Mouse (Mus musculus): ENCODE data around the gene Gm49601. TPM values are rescaled to one million over a fixed set of nuclear protein-coding genes. Genes with fewer than 3 reads are reported as not detected.

Gene Gm49601
- polyA plus RNA-seq, 2 experiments = 2.7 to 42.9 TPM

- Histone ChIP-seq H3K4me2 (replicated peaks; ENCODE audit: low read depth, low read length, severe bottlenecking) (peak overlapping the region; percentile 70), H3K4me1 (ENCODE audit: control insufficient read depth, insufficient read depth, low read length) (peaks cover 29% of the 10 kb centered on the region), H3K27ac (replicated peaks; ENCODE audit: low read depth, low read length) (no peak overlapping the region), H3K9ac (ENCODE audit: low read depth, low read length, severe bottlenecking) (peak overlapping the region; percentile 86), H3K9me3 (ENCODE audit: control insufficient read depth, low read length) (no peaks in the 10 kb centered on the region), H3K4me3 (replicated peaks; ENCODE audit: low read length) (peak overlapping the region; percentile 83), H3K36me3 (ENCODE audit: control insufficient read depth, insufficient read depth, low read length) (0 out of 2 replicates have a peak, but pooled peaks cover 3% of the 10 kb centered on the region), H3K27me3 (ENCODE audit: control insufficient read depth, insufficient read depth, low read length) (peaks cover 7% of the 10 kb centered on the region)
- ATAC-seq (ENCODE audit: low FRiP score, low read depth) (no peak), DNase-seq (ENCODE audit: low spot score) (no peak)
- no peak for TF ChIP-seq POLR2A (IDR thresholded peaks at IDR 0.05; ENCODE audit: borderline replicate concordance, extremely low read depth, insufficient read depth, insufficient read length)
- 38% methylated on average over 5 of the region's 5 CpGs for WGBS
These were observed 4.1 kb upstream of the Gm49601 start for GRCm38 (mm10) chr16:18630291-18630690.

GRCm38 (mm10) chr16:18629390-18630231, 3.4 kb upstream of the Gm49601 start, which contains the start of gene Sept5:
Sept5 (minus strand) TSS chr16:18629954.
- no peak for TF ChIP-seq POLR2A (IDR thresholded peaks at IDR 0.05; ENCODE audit: borderline replicate concordance, extremely low read depth, insufficient read depth, insufficient read length)
- Histone ChIP-seq H3K4me2 (replicated peaks; ENCODE audit: low read depth, low read length, severe bottlenecking) (peak within 1 kb of the TSS; percentile 70), H3K27me3 (ENCODE audit: control insufficient read depth, insufficient read depth, low read length) (peaks cover 14% of the 10 kb centered on the region), H3K4me3 (replicated peaks; ENCODE audit: low read length) (peak within 1 kb of the TSS; percentile 83), H3K9ac (ENCODE audit: low read depth, low read length, severe bottlenecking) (peak within 1 kb of the TSS; percentile 86), H3K4me1 (ENCODE audit: control insufficient read depth, insufficient read depth, low read length) (peaks cover 29% of the 10 kb centered on the region), H3K9me3 (ENCODE audit: control insufficient read depth, low read length) (no peaks in the 10 kb centered on the region), H3K36me3 (ENCODE audit: control insufficient read depth, insufficient read depth, low read length) (peaks cover 10% of the 10 kb centered on the region), H3K27ac (replicated peaks; ENCODE audit: low read depth, low read length) (peak within 1 kb of the TSS; percentile 58)
- DNase-seq (ENCODE audit: low spot score) (peak; percentile 69), ATAC-seq (ENCODE audit: low FRiP score, low read depth) (peak; percentile 60)
- WGBS = under 1% methylated on average over 43 of the region's 93 CpGs

- Histone ChIP-seq H3K4me2 (replicated peaks; ENCODE audit: low read depth, low read length, severe bottlenecking) (peak overlapping the region; percentile 70), H3K9ac (ENCODE audit: low read depth, low read length, severe bottlenecking) (peak overlapping the region; percentile 86), H3K27me3 (ENCODE audit: control insufficient read depth, insufficient read depth, low read length) (peaks cover 21% of the 10 kb centered on the region), H3K27ac (replicated peaks; ENCODE audit: low read depth, low read length) (no peak overlapping the region), H3K9me3 (ENCODE audit: control insufficient read depth, low read length) (no peaks in the 10 kb centered on the region), H3K4me3 (replicated peaks; ENCODE audit: low read length) (peak overlapping the region; percentile 83), H3K4me1 (ENCODE audit: control insufficient read depth, insufficient read depth, low read length) (peaks cover 29% of the 10 kb centered on the region), H3K36me3 (ENCODE audit: control insufficient read depth, insufficient read depth, low read length) (peaks cover 16% of the 10 kb centered on the region)
- no peak for ATAC-seq (ENCODE audit: low FRiP score, low read depth)
- TF ChIP-seq POLR2A (IDR thresholded peaks at IDR 0.05; ENCODE audit: borderline replicate concordance, extremely low read depth, insufficient read depth, insufficient read length) = no peak
- DNase-seq (ENCODE audit: low spot score) = no peak
- 24% methylated on average over 2 of the region's 2 CpGs for WGBS
These were observed 2.7 kb upstream of the Gm49601 start for GRCm38 (mm10) chr16:18628948-18629340.

DNA sequence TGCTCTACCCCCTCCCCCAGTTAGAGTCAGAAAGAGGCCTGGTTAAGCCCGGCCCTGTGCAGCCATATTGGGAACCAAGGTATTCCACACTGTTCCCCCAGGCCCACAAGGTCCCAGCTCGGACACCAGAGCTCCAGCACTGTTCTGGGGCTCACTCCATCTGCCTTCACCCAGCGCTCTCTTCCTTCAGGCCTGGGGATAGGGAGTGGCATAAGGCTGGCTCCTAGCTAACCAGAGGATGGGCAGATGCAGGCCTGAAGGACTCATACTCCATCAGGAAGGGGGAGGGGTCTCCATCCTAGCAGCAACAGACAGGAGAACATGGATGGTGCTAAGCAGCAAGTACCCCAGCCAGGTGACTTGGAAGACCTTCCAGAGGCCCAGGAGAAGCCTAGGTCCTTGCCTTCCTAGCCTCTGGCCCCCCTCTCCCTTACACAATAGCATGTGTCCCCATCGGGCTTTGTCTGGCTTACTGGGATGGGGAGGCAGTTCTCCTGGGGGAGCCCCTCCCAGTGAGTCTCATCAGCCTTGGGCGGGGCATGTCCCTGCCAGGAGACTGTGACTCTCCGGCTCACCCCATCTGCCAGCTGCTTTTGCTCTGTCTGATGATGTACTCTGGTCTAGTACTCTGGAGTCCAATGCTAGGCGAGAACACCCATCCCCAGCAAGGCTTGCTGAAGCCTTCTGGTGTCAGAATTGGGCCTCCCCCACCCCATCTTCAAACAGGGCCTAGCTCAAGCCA, 2.1 kb upstream of the Gm49601 start:
- peaks cover 29% of the 10 kb centered on the region for H3K4me1 ChIP-seq (ENCODE audit: control insufficient read depth, insufficient read depth, low read length)
- DNase-seq (ENCODE audit: low spot score) = no peak
- WGBS = 63% methylated on average over 7 of the region's 7 CpGs

GRCm38 (mm10) chr16:18627163-18627562, 936 bp upstream of the Gm49601 start:
- Histone ChIP-seq H3K9me3 (ENCODE audit: control insufficient read depth, low read length) (no peaks in the 10 kb centered on the region), H3K4me1 (ENCODE audit: control insufficient read depth, insufficient read depth, low read length) (peaks cover 29% of the 10 kb centered on the region), H3K27me3 (ENCODE audit: control insufficient read depth, insufficient read depth, low read length) (peaks cover 39% of the 10 kb centered on the region), H3K9ac (ENCODE audit: low read depth, low read length, severe bottlenecking) (no peak overlapping the region), H3K36me3 (ENCODE audit: control insufficient read depth, insufficient read depth, low read length) (peaks cover 34% of the 10 kb centered on the region), H3K4me2 (replicated peaks; ENCODE audit: low read depth, low read length, severe bottlenecking) (peak overlapping the region; percentile 92), H3K4me3 (replicated peaks; ENCODE audit: low read length) (peak overlapping the region; percentile 83; the same call in 1 of the 2 replicates), H3K27ac (replicated peaks; ENCODE audit: low read depth, low read length) (no peak overlapping the region)
- ATAC-seq (ENCODE audit: low FRiP score, low read depth) (no peak), DNase-seq (ENCODE audit: low spot score) (no peak)
- no peak for TF ChIP-seq POLR2A (IDR thresholded peaks at IDR 0.05; ENCODE audit: borderline replicate concordance, extremely low read depth, insufficient read depth, insufficient read length)
- WGBS = 52% methylated on average over 3 of the region's 3 CpGs

More for the DNA sequence above, 2.1 kb upstream of the Gm49601 start:
- no peak for TF ChIP-seq POLR2A (IDR thresholded peaks at IDR 0.05; ENCODE audit: borderline replicate concordance, extremely low read depth, insufficient read depth, insufficient read length)
- H3K36me3 ChIP-seq (ENCODE audit: control insufficient read depth, insufficient read depth, low read length) = peaks cover 22% of the 10 kb centered on the region
- peak overlapping the region; percentile 70 for H3K4me2 ChIP-seq (replicated peaks; ENCODE audit: low read depth, low read length, severe bottlenecking)
- peaks cover 27% of the 10 kb centered on the region for H3K27me3 ChIP-seq (ENCODE audit: control insufficient read depth, insufficient read depth, low read length)
- H3K27ac ChIP-seq (replicated peaks; ENCODE audit: low read depth, low read length) = no peak overlapping the region
- H3K9ac ChIP-seq (ENCODE audit: low read depth, low read length, severe bottlenecking) = peak overlapping the region; percentile 86
- no peaks in the 10 kb centered on the region for H3K9me3 ChIP-seq (ENCODE audit: control insufficient read depth, low read length)
- peak overlapping the region; percentile 83 for H3K4me3 ChIP-seq (replicated peaks; ENCODE audit: low read length)
- no peak for ATAC-seq (ENCODE audit: low FRiP score, low read depth)
